28 mouse cellular contexts compared by ENCODE assay signal in genomic region chr3:30424036-30424435, GRCm38 (mm10).
"Had no signal": no experiment of that assay in that cellular context is flagged by ENCODE, and none has a peak within 500 bp of the region (broad histone marks: within the 10 kb centered on the region; RNA-seq: fewer than 3 reads in every experiment).

No protein-coding gene starts in this region.

- H3K4me2 ChIP-seq: embryonic facial prominence, embryonic 12.5 days; embryonic facial prominence, embryonic 13.5 days; embryonic facial prominence, embryonic 15.5 days; forebrain, embryonic 12.5 days; forebrain, embryonic 13.5 days; forebrain, embryonic 15.5 days had no signal

- H3K4me3 ChIP-seq: embryonic facial prominence, embryonic 10.5 days; embryonic facial prominence, embryonic 12.5 days; embryonic facial prominence, embryonic 13.5 days; embryonic facial prominence, embryonic 15.5 days; erythroblast, embryonic 14.5 days; forebrain, embryonic 10.5 days; forebrain, embryonic 12.5 days; forebrain, embryonic 13.5 days; forebrain, embryonic 15.5 days; gastrocnemius, adult 2 months; heart, adult 2 months had no signal

- ATAC-seq: forebrain, embryonic 13.5 days; forebrain, embryonic 14.5 days; forebrain, embryonic 15.5 days; forebrain, embryonic 16.5 days; forebrain, postnatal 0 days had no signal

- H3K27ac ChIP-seq: embryonic facial prominence, embryonic 10.5 days; embryonic facial prominence, embryonic 12.5 days; embryonic facial prominence, embryonic 13.5 days; embryonic facial prominence, embryonic 15.5 days; forebrain, embryonic 10.5 days; forebrain, embryonic 12.5 days; forebrain, embryonic 13.5 days; forebrain, embryonic 15.5 days; gastrocnemius, adult 2 months; heart, adult 2 months had no signal

- H3K9ac ChIP-seq: embryonic facial prominence, embryonic 12.5 days; embryonic facial prominence, embryonic 13.5 days; embryonic facial prominence, embryonic 15.5 days; forebrain, embryonic 12.5 days; forebrain, embryonic 13.5 days; forebrain, embryonic 15.5 days; forebrain, postnatal 0 days had no signal

- H3K9me3 ChIP-seq: embryonic facial prominence, embryonic 12.5 days; embryonic facial prominence, embryonic 15.5 days; forebrain, embryonic 12.5 days; forebrain, embryonic 15.5 days had no signal

- H3K27me3 ChIP-seq: embryonic facial prominence, embryonic 12.5 days; embryonic facial prominence, embryonic 13.5 days; embryonic facial prominence, embryonic 15.5 days; forebrain, embryonic 12.5 days; forebrain, embryonic 13.5 days; forebrain, embryonic 15.5 days had no signal

- H3K36me3 ChIP-seq: embryonic facial prominence, embryonic 12.5 days; embryonic facial prominence, embryonic 13.5 days; embryonic facial prominence, embryonic 15.5 days; forebrain, embryonic 12.5 days; forebrain, embryonic 15.5 days had no signal

- H3K4me1 ChIP-seq: embryonic facial prominence, embryonic 15.5 days; forebrain, embryonic 13.5 days; forebrain, embryonic 15.5 days had no signal

- DNase-seq: cerebellum, adult 2 months; cerebellum, adult 8-10 months; cerebellum, adult 9-10 months; cerebellum, adult 9-11 months; cerebellum, postnatal 10 days; cerebellum, postnatal 14 days; cerebellum, postnatal 25 days; cerebellum, postnatal 36 days; embryo, embryonic 11 days; forebrain, postnatal 0 days; gastrocnemius, adult 2 months; gastrocnemius, postnatal 10 days; gastrocnemius, postnatal 14 days; gastrocnemius, postnatal 25 days; gastrocnemius, postnatal 36 days; heart, adult 18-20 months; heart, adult 2 months had no signal
